Mouse (Mus musculus) brain, embryonic 14.5 days (tissue): ENCODE results near the gene Mrpl58.

Experiments
- CTCF ChIP-seq: fragments of 200-500 bp; IDR thresholded peaks from 2 replicates; pipeline ENCODE4 v1.5.1; 2012; ENCODE audit warnings: inconsistent platforms, mild to moderate bottlenecking, moderate library complexity, borderline replicate concordance; ENCODE audit not compliant: insufficient read depth, insufficient read length; ENCODE audit errors: extremely low read depth
- POLR2A ChIP-seq: fragments of 200-500 bp; IDR thresholded peaks from 2 replicates; pipeline ENCODE4 v1.6.1; 2012; ENCODE audit warnings: mild to moderate bottlenecking, inconsistent platforms, borderline replicate concordance; ENCODE audit not compliant: poor library complexity, insufficient read depth, insufficient read length, severe bottlenecking; ENCODE audit errors: extremely low read depth

DNA sequence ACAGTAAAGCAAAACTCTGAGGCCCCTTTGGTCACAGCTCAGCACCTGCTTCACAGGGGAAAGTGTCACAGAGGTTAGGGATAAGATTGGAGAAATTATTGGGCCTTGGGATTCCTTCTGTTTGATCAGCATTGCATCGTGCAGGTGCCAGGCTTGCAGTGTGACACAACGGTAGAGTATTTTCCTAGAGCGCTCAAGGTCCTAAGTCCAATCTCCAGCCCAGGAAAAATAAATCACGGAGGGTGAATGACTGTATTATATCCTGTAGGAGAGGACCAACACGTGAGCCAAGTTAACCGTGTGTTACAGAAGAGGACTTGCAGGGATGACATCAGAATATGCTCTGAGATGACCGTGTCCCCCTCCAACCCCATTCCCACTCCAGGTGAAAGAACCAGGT lies 46.6 kb downstream of the Mrpl58 start:
- TF ChIP-seq POLR2A = no peak
- no peak for TF ChIP-seq CTCF
